Mouse (Mus musculus) adrenal gland, postnatal 25 days (tissue): ENCODE results near the gene Tmem108. TPM values are rescaled to one million over a fixed set of nuclear protein-coding genes. Genes with fewer than 3 reads are reported as not detected.
A peak's percentile ranks its signal among the peaks of the same experiment; 100 is the strongest.

Experiments
- DNase-seq: peaks from one replicate; pipeline ENCODE4 v3.0.0; 2021; ENCODE audit warnings: mixed read lengths
- total RNA-seq: library from RNA; stranded (reverse); gene quantifications from 2 replicates; pipeline ENCODE4 v1.2.3, GENCODE M21; 2021

Gene Tmem108
- total RNA-seq, 1 experiment from 2014 or later: 4.4 TPM

GRCm38 (mm10) chr9:103546695-103547645, 214.7 kb downstream of the Tmem108 start:
- no peak for DNase-seq

- peak; percentile 19 for DNase-seq
Measured at GRCm38 (mm10) chr9:103545729-103546128, 215.9 kb downstream of the Tmem108 start.

- DNase-seq: no peak
Measured at GRCm38 (mm10) chr9:103545271-103545670, 216.4 kb downstream of the Tmem108 start.

GRCm38 (mm10) chr9:103544599-103544998, 217.0 kb downstream of the Tmem108 start:
- no peak for DNase-seq

- DNase-seq: no peak
Measured at GRCm38 (mm10) chr9:103540518-103540917, 221.1 kb downstream of the Tmem108 start.

- DNase-seq: no peak
Measured at GRCm38 (mm10) chr9:103538047-103538816, 223.4 kb downstream of the Tmem108 start.

GRCm38 (mm10) chr9:103536059-103536634, 225.5 kb downstream of the Tmem108 start:
- DNase-seq: no peak

- no peak for DNase-seq
Measured at GRCm38 (mm10) chr9:103525041-103525537, 236.5 kb downstream of the Tmem108 start.

- DNase-seq: no peak
Measured at GRCm38 (mm10) chr9:103524600-103524999, 237.0 kb downstream of the Tmem108 start.

- no peak for DNase-seq
Measured at GRCm38 (mm10) chr9:103523742-103524403, 237.8 kb downstream of the Tmem108 start.

- DNase-seq: no peak
Measured at GRCm38 (mm10) chr9:103523008-103523407, 238.6 kb downstream of the Tmem108 start.

- no peak for DNase-seq
Measured at GRCm38 (mm10) chr9:103513884-103514283, 247.8 kb downstream of the Tmem108 start.

GRCm38 (mm10) chr9:103512257-103512656, 249.4 kb downstream of the Tmem108 start:
- no peak for DNase-seq

GRCm38 (mm10) chr9:103506968-103507584, 254.6 kb downstream of the Tmem108 start:
- DNase-seq: no peak

GRCm38 (mm10) chr9:103505067-103505466, 256.6 kb downstream of the Tmem108 start:
- no peak for DNase-seq

- no peak for DNase-seq
Measured at GRCm38 (mm10) chr9:103504646-103505045, 257.0 kb downstream of the Tmem108 start.

GRCm38 (mm10) chr9:103503586-103504298, 257.9 kb downstream of the Tmem108 start:
- no peak for DNase-seq

GRCm38 (mm10) chr9:103502655-103503054, 259.0 kb downstream of the Tmem108 start:
- no peak for DNase-seq

- no peak for DNase-seq
Measured at GRCm38 (mm10) chr9:103501861-103502364, 259.7 kb downstream of the Tmem108 start.

GRCm38 (mm10) chr9:103499366-103499765, 262.3 kb downstream of the Tmem108 start:
- no peak for DNase-seq

- no peak for DNase-seq
Measured at GRCm38 (mm10) chr9:103498699-103499098, 262.9 kb downstream of the Tmem108 start.
